Mouse (Mus musculus) forebrain, embryonic 13.5 days (tissue): ENCODE results near the gene Crx. TPM values are rescaled to one million over a fixed set of nuclear protein-coding genes. Genes with fewer than 3 reads are reported as not detected.

Experiments used
- ATAC-seq: fragments of 200-750 bp; cut with Nextera tagmentation; 2 replicates; pipeline ENCODE4 v1.8.0; 2017
- H3K27ac ChIP-seq: fragments of 300-500 bp; sonication (generic); 2 replicates; pipeline ENCODE4 v1.5.1; 2015; ENCODE audit warnings: inconsistent platforms, mild to moderate bottlenecking, moderate library complexity
- H3K27me3 ChIP-seq: fragments of 300-500 bp; sonication (generic); 2 replicates; pipeline ENCODE4 v1.6.1; 2015; ENCODE audit warnings: mild to moderate bottlenecking, inconsistent platforms
- H3K36me3 ChIP-seq: fragments of 300-500 bp; sonication (generic); 2 replicates; pipeline ENCODE4 v1.6.1; 2015; ENCODE audit warnings: mild to moderate bottlenecking, inconsistent platforms; ENCODE audit not compliant: poor library complexity, severe bottlenecking
- H3K4me1 ChIP-seq: fragments of 300-500 bp; sonication (generic); 2 replicates; pipeline ENCODE4 v1.6.1; 2015; ENCODE audit warnings: inconsistent platforms
- H3K4me2 ChIP-seq: fragments of 300-500 bp; sonication (generic); 2 replicates; pipeline ENCODE4 v1.6.1; 2015; ENCODE audit warnings: inconsistent platforms, mild to moderate bottlenecking, moderate library complexity
- H3K4me3 ChIP-seq: fragments of 300-500 bp; sonication (generic); 2 replicates; pipeline ENCODE4 v1.5.1; 2015; ENCODE audit warnings: mild to moderate bottlenecking, inconsistent platforms
- H3K9ac ChIP-seq: fragments of 300-500 bp; sonication (generic); 2 replicates; pipeline ENCODE4 v1.6.1; 2015; ENCODE audit warnings: mild to moderate bottlenecking, inconsistent platforms
- H3K9me3 ChIP-seq: fragments of 300-500 bp; sonication (generic); replicated peaks from 2 replicates; pipeline ENCODE4 v1.6.1; 2016; ENCODE audit warnings: inconsistent platforms
- WGBS: fragments of 180-500 bp; shearing (Covaris S2); methylation state at CpG from one replicate; pipeline ENCODE4 v1.1.7; 2015; 5-methylcytosine and 5-hydroxymethylcytosine counted together
- polyA plus RNA-seq: library from polyadenylated mRNA; unstranded; fragments of >200 nt; fragmentation: Nextera tagmentation; extraction: Ambion mirVana; gene quantifications from 2 replicates; pipeline ENCODE4 v1.2.1, GENCODE M21; 2015

The Crx gene
- polyA plus RNA-seq, 1 experiment from 2014 or later, result not detected

DNA sequence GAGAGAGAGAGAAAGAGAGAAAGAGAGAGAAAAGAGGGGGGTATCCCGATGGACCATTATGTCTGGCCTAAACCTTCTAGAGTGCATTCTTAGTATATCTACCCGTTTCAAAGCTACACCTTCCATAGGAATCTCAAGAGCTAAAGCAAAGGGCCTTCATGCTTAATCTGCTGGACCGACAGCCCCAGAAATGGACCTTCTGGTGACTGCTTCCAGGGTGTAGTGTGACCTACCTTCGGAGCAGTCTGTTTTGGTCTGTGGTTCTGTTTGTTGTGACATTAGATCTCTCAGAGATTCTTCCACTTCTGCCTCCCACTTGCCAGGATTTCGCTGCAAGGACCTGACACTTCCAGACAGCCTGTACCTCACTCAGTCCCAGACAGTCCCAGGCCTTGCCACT, 30.8 kb upstream of the Crx start:
- no peaks in the 10 kb centered on the region for H3K27me3 ChIP-seq
- no peak for ATAC-seq
- no peaks in the 10 kb centered on the region for H3K36me3 ChIP-seq
- no peak overlapping the region for H3K27ac ChIP-seq
- H3K4me2 ChIP-seq, result no peak overlapping the region
- H3K9ac ChIP-seq, result no peak overlapping the region
- WGBS, result 88% methylated on average over 5 of the region's 5 CpGs
- no peaks in the 10 kb centered on the region for H3K9me3 ChIP-seq
- no peaks in the 10 kb centered on the region for H3K4me1 ChIP-seq
- H3K4me3 ChIP-seq, result no peak overlapping the region

DNA sequence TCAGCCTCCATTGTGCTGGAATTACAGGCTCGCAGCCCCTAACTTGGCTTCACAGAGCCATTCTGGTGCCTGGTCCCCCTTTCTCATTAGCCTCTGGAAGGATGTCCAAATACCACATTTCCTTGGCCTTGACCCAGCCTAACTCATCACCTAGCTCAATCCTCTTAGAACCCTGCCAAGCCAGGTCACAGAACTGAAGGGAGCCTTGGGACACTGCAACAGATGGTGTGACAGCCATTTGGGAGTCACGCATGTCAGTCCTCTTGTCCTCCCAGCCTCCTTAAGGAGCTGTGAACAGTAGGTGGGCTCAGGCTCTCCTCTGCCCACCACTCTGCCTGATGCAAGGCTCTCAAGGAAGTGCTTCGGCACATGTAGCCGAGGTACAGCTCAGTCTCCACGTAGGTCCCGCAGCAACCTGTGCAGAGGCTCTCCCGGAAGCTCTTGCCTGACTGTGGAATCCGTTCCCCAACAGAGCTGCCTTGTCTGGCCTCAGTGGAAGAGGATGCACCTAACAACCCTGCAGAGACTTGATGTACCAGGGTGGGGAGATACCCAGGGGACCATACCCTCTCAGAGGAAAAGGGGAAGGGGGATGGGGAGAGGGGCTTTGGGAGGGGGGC, 28.3 kb upstream of the Crx start:
- H3K9me3 ChIP-seq, result no peaks in the 10 kb centered on the region
- H3K36me3 ChIP-seq, result no peaks in the 10 kb centered on the region
- no peak overlapping the region for H3K27ac ChIP-seq
- H3K4me3 ChIP-seq, result no peak overlapping the region
- H3K4me2 ChIP-seq, result no peak overlapping the region
- no peaks in the 10 kb centered on the region for H3K4me1 ChIP-seq
- no peak for ATAC-seq
- 89% methylated on average over 8 of the region's 8 CpGs for WGBS
- no peaks in the 10 kb centered on the region for H3K27me3 ChIP-seq
- no peak overlapping the region for H3K9ac ChIP-seq

DNA sequence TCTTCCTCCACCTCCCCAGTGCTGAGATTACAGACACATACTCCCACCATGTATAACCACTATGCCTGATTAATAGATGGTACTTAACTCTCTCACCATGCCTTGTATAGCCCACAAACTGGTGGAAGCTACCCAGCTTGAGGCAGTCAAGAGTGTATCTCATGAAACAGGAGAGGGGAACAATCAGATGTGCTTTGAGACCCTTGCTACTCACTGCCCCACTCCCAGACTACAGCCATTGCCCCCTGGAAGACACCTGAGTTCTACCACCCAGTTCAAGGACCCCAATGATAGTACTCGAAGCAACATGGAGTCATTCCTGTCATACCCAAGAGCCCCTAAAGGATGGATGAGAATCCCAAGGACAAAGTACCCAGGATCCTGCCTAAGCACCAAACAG, 26.8 kb upstream of the Crx start:
- no peak overlapping the region for H3K4me3 ChIP-seq
- H3K36me3 ChIP-seq, result no peaks in the 10 kb centered on the region
- H3K27ac ChIP-seq, result no peak overlapping the region
- H3K9ac ChIP-seq, result no peak overlapping the region
- H3K9me3 ChIP-seq, result no peaks in the 10 kb centered on the region
- H3K4me1 ChIP-seq, result no peaks in the 10 kb centered on the region
- no peak overlapping the region for H3K4me2 ChIP-seq
- ATAC-seq, result no peak
- 96% methylated on average over 1 of the region's 1 CpGs for WGBS
- H3K27me3 ChIP-seq, result no peaks in the 10 kb centered on the region

DNA sequence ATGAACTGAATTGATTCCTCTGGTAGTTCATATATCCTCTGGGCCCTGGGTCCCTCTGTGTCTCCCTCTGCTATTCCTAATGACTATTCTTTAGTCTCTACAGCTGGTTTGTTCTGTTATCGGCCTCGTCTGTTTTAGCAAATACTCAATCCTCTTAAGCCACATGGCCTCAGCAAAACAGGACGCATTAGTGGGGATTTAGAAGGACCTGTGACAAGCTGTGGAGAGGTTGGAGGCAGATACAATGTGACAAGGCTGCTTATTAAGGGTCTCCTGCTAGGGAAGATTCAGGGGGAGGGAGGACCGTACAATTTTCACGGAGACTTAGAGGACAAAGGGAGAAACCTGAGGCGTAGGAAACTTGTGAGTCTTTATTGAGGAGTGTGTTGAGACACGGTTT, 26.1 kb upstream of the Crx start:
- Histone ChIP-seq H3K9ac (no peak overlapping the region), H3K4me3 (no peak overlapping the region), H3K36me3 (no peaks in the 10 kb centered on the region), H3K27me3 (no peaks in the 10 kb centered on the region), H3K4me2 (no peak overlapping the region), H3K9me3 (no peaks in the 10 kb centered on the region), H3K27ac (no peak overlapping the region), H3K4me1 (no peaks in the 10 kb centered on the region)
- no peak for ATAC-seq
- 55% methylated on average over 7 of the region's 7 CpGs for WGBS

DNA sequence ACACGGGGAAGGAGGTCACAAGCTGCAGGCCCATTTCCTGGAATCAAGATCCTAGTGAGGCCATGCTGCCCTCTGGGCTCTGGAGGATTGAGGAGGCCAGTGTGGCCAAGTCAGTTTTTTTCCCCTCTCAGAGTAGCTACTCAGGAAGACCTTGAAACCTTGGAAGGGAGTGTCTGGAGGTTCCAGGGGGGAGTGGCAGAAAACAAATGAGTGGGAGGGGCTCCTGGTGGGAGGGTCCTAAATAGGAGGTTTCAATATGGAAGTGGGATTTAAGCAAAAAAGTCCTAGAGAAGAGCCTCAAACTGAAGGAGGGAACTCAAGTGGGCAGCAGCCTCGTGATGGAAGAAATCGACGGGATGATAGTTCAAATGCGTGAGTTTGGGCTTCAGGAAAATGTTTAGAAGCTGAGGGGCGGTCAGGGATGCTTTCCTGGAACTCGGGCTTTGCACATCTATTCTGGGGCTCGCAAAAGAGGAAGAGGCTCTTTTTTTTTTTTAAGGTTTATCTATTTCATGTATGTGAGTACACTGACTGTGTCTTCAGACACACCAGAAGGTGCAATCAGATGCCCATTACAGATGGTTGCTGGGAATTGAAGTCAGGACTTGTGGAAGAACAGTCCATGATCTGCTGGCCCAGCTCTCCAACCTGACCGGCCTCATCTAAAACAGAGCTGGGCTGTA, 21.7 kb upstream of the Crx start:
- H3K9me3 ChIP-seq, result no peaks in the 10 kb centered on the region

DNA sequence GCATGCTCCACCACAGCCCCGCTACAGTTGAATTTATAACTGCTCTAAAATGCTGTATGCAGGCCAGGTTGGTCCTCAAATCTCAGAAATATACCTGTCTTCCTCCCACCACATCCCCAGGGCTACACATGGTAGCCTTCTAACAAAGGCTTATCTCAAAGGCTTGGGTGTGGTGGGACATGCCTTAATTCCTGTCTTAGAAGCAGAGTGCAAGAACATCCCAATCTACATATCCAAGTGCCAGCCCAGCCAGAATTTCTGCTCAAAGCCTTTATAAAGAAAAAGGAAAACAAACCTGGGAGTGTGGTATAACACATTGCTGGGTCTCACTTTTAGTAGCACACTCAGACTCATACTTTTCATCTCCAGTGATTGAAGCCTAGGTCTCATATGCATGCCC, 14.5 kb upstream of the Crx start:
- Histone ChIP-seq H3K9ac (no peak overlapping the region), H3K4me1 (no peaks in the 10 kb centered on the region), H3K36me3 (no peaks in the 10 kb centered on the region), H3K27ac (no peak overlapping the region), H3K4me3 (no peak overlapping the region), H3K27me3 (no peaks in the 10 kb centered on the region), H3K9me3 (no peaks in the 10 kb centered on the region), H3K4me2 (no peak overlapping the region)
- ATAC-seq, result no peak
- 75% methylated on average over 1 of the region's 1 CpGs for WGBS

More for the DNA sequence above, 21.7 kb upstream of the Crx start:
- ATAC-seq, result no peak
- Histone ChIP-seq H3K27me3 (no peaks in the 10 kb centered on the region), H3K27ac (no peak overlapping the region), H3K4me1 (no peaks in the 10 kb centered on the region), H3K9ac (no peak overlapping the region), H3K36me3 (no peaks in the 10 kb centered on the region), H3K4me2 (no peak overlapping the region), H3K4me3 (no peak overlapping the region)
- 81% methylated on average over 9 of the region's 9 CpGs for WGBS

DNA sequence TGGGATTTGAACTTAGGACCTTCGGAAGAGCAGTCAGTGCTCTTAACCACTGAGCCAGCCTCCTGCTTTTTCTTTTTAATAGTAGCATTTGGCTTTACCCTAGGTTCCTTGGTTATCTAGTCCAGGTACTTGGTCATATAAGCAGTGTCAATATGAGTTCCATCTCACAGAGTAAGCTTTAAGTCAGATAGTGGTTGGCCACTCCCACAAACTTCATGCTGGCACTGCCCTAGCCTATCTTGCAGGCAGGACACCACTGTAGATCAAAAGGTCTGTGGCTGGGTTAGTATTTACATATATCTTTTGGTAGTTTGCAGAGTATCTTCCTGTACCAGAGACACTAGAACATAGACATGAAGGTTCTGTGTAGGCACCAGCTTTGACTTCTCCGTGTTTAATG, 4.4 kb upstream of the Crx start:
- Histone ChIP-seq H3K27ac (no peak overlapping the region), H3K36me3 (no peaks in the 10 kb centered on the region), H3K4me2 (no peak overlapping the region), H3K4me1 (peaks cover 3% of the 10 kb centered on the region; the same call in 1 of the 2 replicates), H3K9ac (no peak overlapping the region), H3K27me3 (no peaks in the 10 kb centered on the region), H3K9me3 (no peaks in the 10 kb centered on the region), H3K4me3 (no peak overlapping the region)
- no peak for ATAC-seq
- WGBS, result 95% methylated on average over 2 of the region's 2 CpGs

DNA sequence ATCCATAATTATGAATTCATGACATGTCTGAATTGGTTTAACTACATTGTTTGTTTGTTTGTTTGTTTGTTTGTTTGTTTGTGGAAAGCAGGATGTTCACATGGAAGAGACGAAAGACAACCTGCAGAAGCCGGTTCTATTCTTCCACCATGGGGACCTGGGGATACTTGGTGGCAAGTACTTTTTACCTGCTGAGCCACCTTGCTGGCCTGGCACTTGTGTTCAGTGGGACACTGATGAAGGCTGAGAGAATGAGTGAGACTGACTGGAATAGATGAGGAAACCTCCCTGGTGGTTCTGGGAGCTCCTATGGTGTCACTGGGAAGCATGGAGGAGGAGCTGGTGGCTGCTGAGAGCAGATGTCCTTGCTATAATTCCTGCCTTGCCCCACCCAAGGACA, 2.5 kb upstream of the Crx start, which contains the start of gene Crxos:
Crxos (plus strand) TSS at position 301 of the 400 bp plus-strand sequence.
- H3K9me3 ChIP-seq, result no peaks in the 10 kb centered on the region
- no peak for ATAC-seq
- no peaks in the 10 kb centered on the region for H3K27me3 ChIP-seq
- no peak within 1 kb of the TSS for H3K4me2 ChIP-seq
- no peak within 1 kb of the TSS for H3K4me3 ChIP-seq
- peaks cover 3% of the 10 kb centered on the region; the same call in 1 of the 2 replicates for H3K4me1 ChIP-seq
- H3K9ac ChIP-seq, result no peak within 1 kb of the TSS
- WGBS, result 87% methylated on average over 2 of the region's 2 CpGs
- H3K27ac ChIP-seq, result no peak within 1 kb of the TSS
- H3K36me3 ChIP-seq, result no peaks in the 10 kb centered on the region

DNA sequence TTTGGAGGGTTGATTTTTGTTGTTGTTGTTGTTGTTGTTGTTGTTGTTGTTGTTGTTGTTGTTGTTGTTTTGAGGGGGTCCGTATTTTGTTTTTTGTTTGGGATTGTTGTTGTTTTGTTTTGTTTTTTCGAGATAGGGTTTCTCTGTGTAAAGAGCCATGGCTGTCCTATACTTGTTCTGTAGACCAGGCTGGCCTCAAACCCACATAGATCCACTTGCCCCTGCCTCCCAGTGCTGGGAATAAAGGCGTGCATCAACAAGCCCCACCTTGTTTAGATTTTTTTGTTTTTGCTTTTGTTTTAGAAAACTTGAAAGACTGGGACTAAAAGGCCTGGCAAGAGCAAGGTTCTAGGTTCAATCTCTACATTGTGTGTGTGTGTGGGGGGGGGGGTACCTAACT, 2.1 kb upstream of the Crx start:
- Histone ChIP-seq H3K4me3 (no peak overlapping the region), H3K4me1 (peaks cover 3% of the 10 kb centered on the region; the same call in 1 of the 2 replicates), H3K36me3 (no peaks in the 10 kb centered on the region), H3K4me2 (no peak overlapping the region), H3K9ac (no peak overlapping the region), H3K27ac (no peak overlapping the region), H3K9me3 (no peaks in the 10 kb centered on the region), H3K27me3 (no peaks in the 10 kb centered on the region)
- no peak for ATAC-seq
- 42% methylated on average over 3 of the region's 3 CpGs for WGBS

DNA sequence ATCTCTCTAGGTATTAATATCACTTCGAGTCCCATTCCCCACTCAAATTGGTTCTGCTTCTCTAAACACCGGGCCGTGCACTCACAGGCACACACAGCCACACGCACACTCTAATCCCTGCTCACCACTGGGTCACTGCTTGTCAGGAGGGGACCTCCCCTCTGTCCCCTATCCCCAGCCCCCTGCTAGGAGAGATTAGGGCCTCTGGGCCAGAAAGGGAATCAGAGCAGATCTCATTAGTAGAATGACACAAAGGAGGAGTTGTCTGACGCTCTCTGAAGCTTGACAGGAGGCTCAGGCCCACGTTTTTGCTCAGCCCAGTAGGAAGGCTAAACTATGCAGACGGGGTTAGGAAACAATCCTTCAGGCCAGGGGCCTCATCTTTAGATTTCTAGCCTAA, 1.6 kb upstream of the Crx start:
- no peak overlapping the region for H3K9ac ChIP-seq
- H3K27me3 ChIP-seq, result no peaks in the 10 kb centered on the region
- H3K4me3 ChIP-seq, result no peak overlapping the region
- no peak overlapping the region for H3K4me2 ChIP-seq
- no peak for ATAC-seq
- no peak overlapping the region for H3K27ac ChIP-seq
- H3K4me1 ChIP-seq, result peaks cover 3% of the 10 kb centered on the region; the same call in 1 of the 2 replicates
- no peaks in the 10 kb centered on the region for H3K36me3 ChIP-seq
- under 1% methylated on average over 7 of the region's 7 CpGs for WGBS
- H3K9me3 ChIP-seq, result no peaks in the 10 kb centered on the region

DNA sequence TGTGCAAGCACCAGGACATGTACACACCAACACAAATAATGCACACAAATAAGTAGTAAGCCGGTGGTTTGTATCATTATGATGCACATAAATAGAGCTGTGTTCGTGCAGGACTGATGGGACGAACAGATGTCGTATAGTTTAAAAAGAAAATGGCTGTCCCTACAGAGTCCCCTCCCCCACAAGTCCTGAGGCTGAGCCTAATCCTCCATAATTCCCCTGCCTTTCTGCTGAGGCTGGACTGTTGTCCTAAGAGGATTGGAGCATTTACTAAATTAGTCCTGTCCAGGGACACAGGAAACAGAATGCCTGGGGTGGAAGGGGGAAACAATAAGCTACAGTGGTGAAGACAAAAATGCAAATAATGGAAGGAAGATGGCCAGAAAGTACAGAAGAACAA, 15.7 kb downstream of the Crx start:
- Histone ChIP-seq H3K9me3 (no peaks in the 10 kb centered on the region), H3K36me3 (no peaks in the 10 kb centered on the region), H3K27me3 (no peaks in the 10 kb centered on the region), H3K9ac (no peak overlapping the region), H3K27ac (no peak overlapping the region), H3K4me3 (no peak overlapping the region), H3K4me2 (no peak overlapping the region), H3K4me1 (no peaks in the 10 kb centered on the region)
- WGBS, result 53% methylated on average over 4 of the region's 4 CpGs
- ATAC-seq, result no peak

DNA sequence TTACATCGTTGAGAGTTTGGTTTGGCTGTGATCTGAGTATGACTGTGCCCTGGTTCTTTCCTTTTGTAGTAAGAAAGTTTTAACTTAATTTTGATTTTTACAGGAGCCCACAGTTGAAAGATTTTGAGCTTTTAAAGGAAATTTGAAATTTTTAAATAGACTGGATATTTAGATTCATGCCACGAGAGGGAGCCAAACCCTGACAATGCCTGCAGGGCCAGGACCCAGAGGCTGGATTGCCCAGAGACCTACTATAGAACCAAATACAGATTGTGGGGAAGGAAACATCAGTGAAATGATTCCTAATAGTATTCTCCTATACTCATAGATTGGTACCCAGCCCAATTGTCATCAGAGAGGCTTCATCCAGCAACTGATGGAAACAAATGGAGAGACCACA, 20.1 kb downstream of the Crx start:
- H3K4me1 ChIP-seq, result no peaks in the 10 kb centered on the region
- no peak overlapping the region for H3K4me3 ChIP-seq
- H3K9me3 ChIP-seq, result no peaks in the 10 kb centered on the region
- H3K36me3 ChIP-seq, result no peaks in the 10 kb centered on the region
- no peak overlapping the region for H3K4me2 ChIP-seq
- no peak overlapping the region for H3K9ac ChIP-seq
- WGBS, result 34% methylated on average over 2 of the region's 2 CpGs
- no peaks in the 10 kb centered on the region for H3K27me3 ChIP-seq
- ATAC-seq, result no peak
- H3K27ac ChIP-seq, result no peak overlapping the region

DNA sequence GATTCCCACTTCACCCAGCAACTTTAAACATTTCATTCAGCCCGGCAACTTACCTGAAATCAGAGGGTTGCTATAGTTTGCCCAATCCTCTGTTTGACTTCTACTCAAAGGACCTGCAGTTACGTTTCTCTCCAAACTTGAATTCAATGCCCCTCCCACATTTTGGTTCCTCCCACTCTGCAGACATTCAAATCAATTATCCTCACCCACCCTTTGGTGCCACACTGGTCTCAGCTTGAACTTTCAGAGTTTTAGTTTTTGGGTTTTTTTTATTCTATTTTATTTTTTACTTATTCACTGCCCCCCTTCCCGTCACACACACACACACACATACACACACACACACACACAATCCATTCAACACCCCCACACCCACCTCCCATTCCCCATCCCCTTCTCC, 40.2 kb downstream of the Crx start, which contains the start of gene Obox6:
Obox6 (minus strand) TSS at position 101 of the 400 bp plus-strand sequence.
- Histone ChIP-seq H3K4me3 (no peak within 1 kb of the TSS), H3K9me3 (peaks cover 21% of the 10 kb centered on the region; the same call in 1 of the 2 replicates), H3K4me2 (no peak within 1 kb of the TSS), H3K27ac (no peak within 1 kb of the TSS), H3K27me3 (no peaks in the 10 kb centered on the region), H3K4me1 (no peaks in the 10 kb centered on the region), H3K9ac (no peak within 1 kb of the TSS), H3K36me3 (no peaks in the 10 kb centered on the region)
- ATAC-seq, result no peak
- 93% methylated on average over 3 of the region's 3 CpGs for WGBS
